Mouse (Mus musculus): ENCODE results near the gene Nkrf. TPM values are rescaled to one million over a fixed set of nuclear protein-coding genes. Genes with fewer than 3 reads are reported as not detected.

Gene Nkrf
- total and polyA plus RNA-seq, 3 experiments: 0.74 to 3.3 (median 3.0) TPM

DNA sequence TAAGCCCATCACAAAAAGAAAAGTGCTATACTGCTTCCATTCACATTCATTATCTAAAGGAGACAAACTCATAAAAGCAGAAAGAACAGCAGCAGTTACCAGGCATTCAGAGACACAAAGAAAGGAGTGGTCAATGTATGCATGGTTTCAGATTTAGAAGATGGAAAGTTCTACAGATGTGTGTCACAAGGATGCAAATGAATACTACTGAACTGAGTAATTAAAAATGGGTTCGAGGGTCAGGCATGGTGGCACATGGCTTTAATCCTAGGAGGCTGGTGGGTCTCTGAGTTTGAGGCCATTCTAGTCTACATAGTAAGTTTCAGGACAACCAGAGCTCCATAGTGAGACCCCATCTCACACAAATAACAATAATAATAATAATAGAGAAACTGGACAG is 55.5 kb downstream of the Nkrf start:
- Histone ChIP-seq H3K4me3 (no peak overlapping the region), H3K27me3 (ENCODE audit: control insufficient read depth, insufficient read depth, low read length) (no peaks in the 10 kb centered on the region), H3K79me2 (replicated peaks; ENCODE audit: control insufficient read depth, insufficient read depth, low read length) (no peaks in the 10 kb centered on the region), H3K27ac (no peak overlapping the region), H3K36me3 (ENCODE audit: control insufficient read depth, insufficient read depth, low read length) (no peaks in the 10 kb centered on the region), H3K4me1 (ENCODE audit: control insufficient read depth, insufficient read depth, low read length) (no peaks in the 10 kb centered on the region), H3K9ac (ENCODE audit: low read depth, low read length) (no peak overlapping the region)
- TF ChIP-seq EP300 (IDR thresholded peaks at IDR 0.05; ENCODE audit: insufficient read depth, low read depth, low read length): no peak
- no peak for TF ChIP-seq CTCF (IDR thresholded peaks at IDR 0.05)
- TF ChIP-seq POLR2A (IDR thresholded peaks at IDR 0.05; ENCODE audit: insufficient read depth, low read depth, low read length): no peak
- intact Hi-C loops (cut with DNase I): no loop called here
- WGBS: 80% methylated on average over 1 of the region's 1 CpGs
- no peak for DNase-seq

DNA sequence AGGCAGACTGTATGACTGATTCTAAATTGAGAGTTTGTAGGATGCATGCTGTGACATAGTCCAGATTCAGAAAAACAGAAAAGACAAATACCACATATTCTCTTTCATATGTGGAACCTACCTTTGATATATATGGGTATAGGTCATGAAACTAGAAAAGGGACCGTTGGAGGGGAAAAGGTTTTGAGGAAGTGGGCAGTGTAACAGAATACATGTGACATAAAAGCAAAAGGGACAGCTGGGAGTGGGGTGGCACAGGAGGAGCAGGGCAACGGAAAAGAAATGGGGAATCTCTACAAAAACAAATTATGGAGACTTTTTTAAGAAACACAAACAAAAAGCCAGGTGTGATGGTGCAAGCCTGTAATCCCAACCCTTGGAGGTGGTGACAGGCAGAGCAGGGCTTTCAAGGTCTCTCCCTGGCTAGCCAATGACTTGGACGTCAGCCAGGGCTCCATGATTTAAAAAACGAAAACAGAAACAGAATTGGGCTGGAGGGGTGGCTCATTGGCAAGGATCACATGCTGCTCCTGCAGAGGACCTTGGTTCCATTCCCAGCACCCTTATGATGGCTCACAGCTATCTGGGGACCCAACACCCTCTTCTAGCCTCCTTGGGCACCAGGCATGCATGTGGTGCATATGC is 59.2 kb downstream of the Nkrf start:
- H3K27me3 ChIP-seq (ENCODE audit: control insufficient read depth, insufficient read depth, low read length): no peaks in the 10 kb centered on the region
- no peak overlapping the region for H3K4me3 ChIP-seq
- intact Hi-C loops (cut with DNase I): no loop called here
- H3K79me2 ChIP-seq (replicated peaks; ENCODE audit: control insufficient read depth, insufficient read depth, low read length): no peaks in the 10 kb centered on the region
- no peaks in the 10 kb centered on the region; the same call in 1 of the 2 replicates for H3K4me1 ChIP-seq (ENCODE audit: control insufficient read depth, insufficient read depth, low read length)
- 38% methylated on average over 4 of the region's 4 CpGs for WGBS
- TF ChIP-seq CTCF (IDR thresholded peaks at IDR 0.05) (no peak), EP300 (IDR thresholded peaks at IDR 0.05; ENCODE audit: insufficient read depth, low read depth, low read length) (no peak), POLR2A (IDR thresholded peaks at IDR 0.05; ENCODE audit: insufficient read depth, low read depth, low read length) (no peak)
- no peak overlapping the region for H3K27ac ChIP-seq
- DNase-seq: no peak
- no peak overlapping the region for H3K9ac ChIP-seq (ENCODE audit: low read depth, low read length)
- no peaks in the 10 kb centered on the region for H3K36me3 ChIP-seq (ENCODE audit: control insufficient read depth, insufficient read depth, low read length)

DNA sequence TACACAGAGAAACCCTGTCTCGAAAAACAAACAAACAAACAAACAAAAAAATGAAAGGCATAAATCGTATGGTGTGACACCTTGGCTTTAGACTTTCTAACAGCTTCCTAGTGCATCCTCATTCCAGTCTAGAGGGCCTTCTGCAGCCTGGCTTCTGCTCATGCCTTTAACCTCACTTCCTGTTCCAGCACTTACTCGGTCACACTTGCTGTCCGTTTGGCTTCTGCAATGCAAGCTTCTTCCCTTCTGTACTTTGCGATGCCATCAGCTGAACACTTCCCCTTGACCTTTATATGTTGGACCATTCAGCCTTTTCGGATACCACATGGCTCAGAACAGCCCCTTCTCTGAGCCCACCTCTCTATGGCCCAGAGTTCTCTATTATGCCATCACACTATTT is 61.0 kb downstream of the Nkrf start:
- no peaks in the 10 kb centered on the region for H3K79me2 ChIP-seq (replicated peaks; ENCODE audit: control insufficient read depth, insufficient read depth, low read length)
- H3K27me3 ChIP-seq (ENCODE audit: control insufficient read depth, insufficient read depth, low read length): no peaks in the 10 kb centered on the region
- no peaks in the 10 kb centered on the region; the same call in 1 of the 2 replicates for H3K4me1 ChIP-seq (ENCODE audit: control insufficient read depth, insufficient read depth, low read length)
- no peak for TF ChIP-seq EP300 (IDR thresholded peaks at IDR 0.05; ENCODE audit: insufficient read depth, low read depth, low read length)
- TF ChIP-seq POLR2A (IDR thresholded peaks at IDR 0.05; ENCODE audit: insufficient read depth, low read depth, low read length): no peak
- no peak for TF ChIP-seq CTCF (IDR thresholded peaks at IDR 0.05)
- H3K9ac ChIP-seq (ENCODE audit: low read depth, low read length): no peak overlapping the region
- WGBS: 54% methylated on average over 6 of the region's 6 CpGs
- intact Hi-C loops (cut with DNase I): no loop called here
- H3K36me3 ChIP-seq (ENCODE audit: control insufficient read depth, insufficient read depth, low read length): no peaks in the 10 kb centered on the region
- no peak overlapping the region for H3K4me3 ChIP-seq
- no peak for DNase-seq
- no peak overlapping the region for H3K27ac ChIP-seq

DNA sequence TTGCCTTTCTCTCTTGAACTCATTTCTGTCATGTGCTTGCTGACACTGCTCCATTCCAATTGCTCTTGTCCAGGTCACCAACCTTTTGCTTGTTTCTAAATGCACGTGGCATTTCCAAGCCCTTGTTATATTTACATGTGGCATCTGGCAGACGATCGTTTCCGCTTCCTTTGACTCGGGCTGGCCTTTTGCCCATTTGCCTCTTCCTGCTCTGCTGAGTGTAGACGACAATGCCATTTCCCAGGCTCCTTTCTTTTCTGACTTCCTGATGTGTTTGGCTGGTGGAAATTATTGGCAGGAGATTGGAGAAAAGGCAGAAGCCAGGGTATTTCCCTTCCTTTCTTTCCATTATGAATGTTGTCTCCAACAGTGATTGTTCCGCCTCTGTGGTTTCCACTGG is 63.3 kb downstream of the Nkrf start:
- Histone ChIP-seq H3K27me3 (ENCODE audit: control insufficient read depth, insufficient read depth, low read length) (no peaks in the 10 kb centered on the region), H3K27ac (no peak overlapping the region), H3K4me1 (ENCODE audit: control insufficient read depth, insufficient read depth, low read length) (no peaks in the 10 kb centered on the region; the same call in 1 of the 2 replicates), H3K9ac (ENCODE audit: low read depth, low read length) (no peak overlapping the region), H3K79me2 (replicated peaks; ENCODE audit: control insufficient read depth, insufficient read depth, low read length) (no peaks in the 10 kb centered on the region), H3K4me3 (no peak overlapping the region), H3K36me3 (ENCODE audit: control insufficient read depth, insufficient read depth, low read length) (no peaks in the 10 kb centered on the region)
- 32% methylated on average over 7 of the region's 7 CpGs for WGBS
- intact Hi-C loops (cut with DNase I): no loop called here
- peak in 1 of 2 experiments; percentile 45 for DNase-seq
- TF ChIP-seq POLR2A (IDR thresholded peaks at IDR 0.05; ENCODE audit: insufficient read depth, low read depth, low read length) (no peak), EP300 (IDR thresholded peaks at IDR 0.05; ENCODE audit: insufficient read depth, low read depth, low read length) (no peak), CTCF (IDR thresholded peaks at IDR 0.05) (no peak)

Other genes starting within 250 kb of the Nkrf start
- gene Slc25a43, start 159.2 kb downstream of the Nkrf start, total RNA-seq (2021): not detected
- gene Slc25a43, start 159.2 kb downstream of the Nkrf start, polyA plus RNA-seq (2012; rRNA removed): 0.37 and 0.59 TPM in 2 replicates
- gene Slc25a5, start 107.2 kb downstream of the Nkrf start, total RNA-seq (2021): 100 to 1,000 TPM; 352 to 447 TPM
- gene Slc25a5, start 107.2 kb downstream of the Nkrf start, polyA plus RNA-seq (2012; rRNA removed): 425 and 550 TPM in 2 replicates
- gene Ube2a, start 29.0 kb downstream of the Nkrf start, total RNA-seq (2021): 10 to 100 TPM; 62.6 to 76.5 TPM
- gene Ube2a, start 29.0 kb downstream of the Nkrf start, polyA plus RNA-seq (2012; rRNA removed): 39.4 and 65.7 TPM in 2 replicates
- gene C330007P06Rik, start 28.8 kb downstream of the Nkrf start, total RNA-seq (2021): 10 to 100 TPM; 15.7 to 17.4 TPM
- 7.4 and 9.7 TPM in 2 replicates for gene C330007P06Rik, start 28.8 kb downstream of the Nkrf start, polyA plus RNA-seq (2012; rRNA removed)
- gene Sept6, start 88.9 kb upstream of the Nkrf start, total RNA-seq (2021): 1 to 10 TPM; 5.5 to 6.9 TPM
- gene Sept6, start 88.9 kb upstream of the Nkrf start, polyA plus RNA-seq (2012; rRNA removed): 3.8 and 4.0 TPM in 2 replicates
- not detected for gene Sowahd, start 145.9 kb upstream of the Nkrf start, total RNA-seq (2021)
- gene Sowahd, start 145.9 kb upstream of the Nkrf start, polyA plus RNA-seq (2012; rRNA removed): not detected in 2 replicates
- 100 to 1,000 TPM; 289 to 325 TPM for gene Rpl39, start 182.5 kb upstream of the Nkrf start, total RNA-seq (2021)
- 57.3 and 86.8 TPM in 2 replicates for gene Rpl39, start 182.5 kb upstream of the Nkrf start, polyA plus RNA-seq (2012; rRNA removed)
- 1 to 10 TPM; 6.6 to 6.7 TPM for gene Upf3b, start 207.4 kb upstream of the Nkrf start, total RNA-seq (2021)
- gene Upf3b, start 207.4 kb upstream of the Nkrf start, polyA plus RNA-seq (2012; rRNA removed): 2.6 and 4.5 TPM in 2 replicates
- 1 to 10 TPM; 8.8 TPM for gene Nkap, start 223.9 kb upstream of the Nkrf start, total RNA-seq (2021)
- 1.6 and 3.0 TPM in 2 replicates for gene Nkap, start 223.9 kb upstream of the Nkrf start, polyA plus RNA-seq (2012; rRNA removed)